Mouse (Mus musculus) heart, postnatal 10 days (tissue): ENCODE data around the gene Ear2. TPM values are rescaled to one million over a fixed set of nuclear protein-coding genes. Genes with fewer than 3 reads are reported as not detected.
"Not testable (repeated sequence)": the region's sequence is repeated elsewhere in the genome, so short reads cannot be mapped to it uniquely, and the experiment has no call there.

Source experiments
- DNase-seq, 2 experiments: peaks; one replicate each; pipeline ENCODE4 v3.0.0; 2021
- intact Hi-C: fragments of 180-260 bp; cut with DNase I; formaldehyde crosslinking; loops from one replicate; pipeline ENCODE4 v1.15.1; 2025
- total RNA-seq, 2 experiments: library from RNA; stranded (reverse); gene quantifications; 2 replicates each; pipeline ENCODE4 v1.2.3; 2021

The Ear2 gene
- total RNA-seq, result under 1 TPM; 0.50 to 0.77 TPM

DNA sequence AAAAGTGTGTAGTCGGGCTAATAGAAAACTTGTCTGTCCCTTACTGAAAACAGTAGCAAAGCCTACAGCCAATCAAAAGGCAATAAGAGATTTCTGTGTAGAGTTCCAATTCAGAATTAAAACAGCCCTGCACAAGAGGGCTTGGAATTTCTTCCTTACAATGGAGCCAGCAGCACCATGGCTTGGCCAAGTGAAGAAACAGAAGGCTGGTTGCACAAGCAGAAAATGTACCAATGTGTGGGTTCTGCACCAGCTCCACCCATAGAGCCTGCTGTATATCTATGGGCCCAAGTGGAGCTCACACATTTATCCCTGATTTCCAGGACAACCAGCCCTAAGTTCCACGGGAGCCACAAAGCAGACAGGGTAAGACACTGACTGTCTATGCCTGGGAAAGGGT lies at the start of gene Ear2:
Gene Ear2, plus strand, starts transcription at position 301 of the 400 bp plus-strand sequence.
- intact Hi-C loops, DNase-seq: not testable (repeated sequence)

DNA sequence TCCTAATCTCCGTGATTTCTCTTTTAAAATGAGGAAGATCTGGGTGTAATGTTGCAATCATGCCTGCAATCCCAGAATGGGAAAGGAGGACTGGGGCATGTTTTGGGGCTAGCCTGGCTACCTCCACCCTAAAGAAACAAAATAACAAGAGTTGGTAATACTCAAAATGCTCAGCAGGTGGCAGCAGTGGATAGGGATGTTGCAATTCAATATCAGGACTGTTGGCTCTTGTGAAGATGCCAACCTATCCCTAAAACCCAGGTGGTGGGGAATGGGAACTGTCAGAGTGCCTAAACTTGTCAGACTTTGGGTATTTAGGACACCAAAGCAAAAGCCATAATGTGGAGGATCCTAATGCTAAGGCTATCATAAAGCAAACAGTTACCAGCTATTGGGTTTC lies 34.6 kb upstream of the Ear2 start:
- intact Hi-C loops, result not testable (repeated sequence)
- DNase-seq, result peak in 1 of 2 experiments; percentile 12

DNA sequence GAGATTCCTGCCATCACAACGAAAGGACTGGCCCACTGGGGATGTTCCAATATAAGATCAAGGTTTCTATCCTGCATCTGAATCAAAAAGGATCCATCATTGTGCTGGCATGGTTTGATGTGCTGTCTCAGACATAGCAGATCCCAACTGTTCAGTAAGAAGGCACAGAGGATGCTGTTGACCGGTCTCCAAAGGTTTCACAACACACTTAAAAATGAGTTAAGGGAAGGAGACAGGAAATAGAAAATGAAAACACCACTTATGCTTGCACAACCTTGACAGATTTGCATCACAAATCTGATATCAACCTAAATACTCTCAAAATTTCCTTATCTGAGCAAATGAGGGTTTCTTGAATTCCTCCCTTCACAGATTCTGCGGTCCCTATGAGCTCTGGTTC lies 31.9 kb upstream of the Ear2 start:
- intact Hi-C loops, DNase-seq: not testable (repeated sequence)

DNA sequence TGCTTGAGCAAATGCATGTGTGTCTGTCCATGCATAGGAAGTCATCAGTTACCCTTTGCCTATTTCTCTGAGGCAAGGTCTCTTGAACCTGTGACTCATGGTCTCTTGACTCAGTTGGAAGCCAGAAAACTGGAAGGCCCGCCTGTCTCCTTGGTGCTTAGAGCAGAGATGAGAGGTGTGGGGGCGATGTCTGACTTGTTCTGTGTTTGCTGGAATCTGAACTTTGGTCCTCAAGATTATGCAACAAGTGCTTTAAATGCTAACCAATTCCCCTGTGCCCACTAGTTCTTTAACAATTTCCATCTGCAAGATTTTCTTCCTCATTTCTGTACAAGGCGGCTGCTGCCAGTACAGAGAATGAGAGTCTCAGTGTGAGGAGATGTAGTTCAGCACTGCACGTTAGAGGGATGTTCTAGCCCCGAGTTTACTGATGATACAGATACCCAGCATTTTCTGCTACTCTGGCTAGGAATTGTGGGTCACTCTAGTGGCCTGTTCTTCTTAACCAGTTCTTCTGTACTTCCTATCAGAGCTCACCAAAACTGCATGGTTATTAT lies 24.6 kb upstream of the Ear2 start:
- DNase-seq, intact Hi-C loops: not testable (repeated sequence)

DNA sequence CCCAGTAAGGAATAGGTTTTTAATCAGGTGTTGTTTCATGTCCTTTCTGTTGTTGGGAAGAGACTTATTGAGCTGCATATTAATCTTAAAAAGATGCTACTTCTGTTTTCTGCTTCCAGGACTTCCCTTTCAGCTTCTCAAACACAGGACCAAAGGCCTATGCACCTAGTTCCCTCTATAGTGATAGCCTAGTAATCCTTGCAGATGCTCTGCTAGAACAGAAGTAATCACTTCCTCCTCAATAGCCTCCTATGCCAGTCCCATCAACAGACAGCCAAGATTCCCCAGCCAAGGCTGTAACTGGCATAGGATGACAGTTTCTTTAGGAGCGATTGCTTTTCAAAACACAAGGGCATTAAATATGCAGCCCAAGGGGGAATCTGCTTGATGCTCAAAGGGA lies 15.9 kb upstream of the Ear2 start:
- DNase-seq, intact Hi-C loops: not testable (repeated sequence)

DNA sequence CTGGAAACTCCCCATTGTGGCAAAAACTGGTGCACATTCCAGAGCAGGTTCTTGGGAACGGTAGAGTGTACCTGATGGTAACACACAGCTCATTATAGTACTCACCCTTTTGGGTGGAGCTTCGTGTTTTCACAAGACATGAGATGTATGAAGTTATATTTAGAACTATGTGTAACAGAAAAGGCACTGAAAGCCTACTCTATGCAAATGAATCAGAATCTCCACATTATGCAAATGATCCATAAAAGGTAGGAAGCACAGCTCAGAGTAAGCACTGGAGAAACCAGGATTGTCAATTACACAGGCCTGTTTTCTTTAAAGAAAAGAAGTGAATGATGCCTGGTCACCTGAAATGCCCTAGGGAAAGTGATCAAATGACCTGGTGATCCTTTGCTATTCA lies 14.9 kb upstream of the Ear2 start:
- intact Hi-C loops, DNase-seq: not testable (repeated sequence)

DNA sequence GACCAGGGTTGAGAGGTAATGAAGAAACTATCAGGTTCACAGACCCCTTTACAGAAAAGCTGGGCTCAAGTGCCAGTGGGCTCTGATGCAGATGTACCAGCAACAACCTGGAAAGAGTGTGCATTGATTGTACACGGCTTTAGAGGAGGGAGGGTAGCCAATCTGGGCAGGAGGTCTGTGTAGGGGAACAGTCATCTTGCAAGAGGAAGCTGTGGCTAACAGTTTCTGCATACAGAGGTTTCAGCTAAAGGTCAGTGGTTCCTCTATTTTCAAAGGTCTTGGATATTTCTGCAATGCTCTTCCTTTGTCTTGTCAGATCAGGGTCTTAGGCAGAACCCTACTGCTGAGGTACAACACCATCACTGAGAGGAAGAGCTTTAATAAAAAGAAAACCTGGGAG lies 10.9 kb upstream of the Ear2 start:
- intact Hi-C loops, result not testable (repeated sequence)
- DNase-seq, result peak in 1 of 2 experiments; percentile 4

DNA sequence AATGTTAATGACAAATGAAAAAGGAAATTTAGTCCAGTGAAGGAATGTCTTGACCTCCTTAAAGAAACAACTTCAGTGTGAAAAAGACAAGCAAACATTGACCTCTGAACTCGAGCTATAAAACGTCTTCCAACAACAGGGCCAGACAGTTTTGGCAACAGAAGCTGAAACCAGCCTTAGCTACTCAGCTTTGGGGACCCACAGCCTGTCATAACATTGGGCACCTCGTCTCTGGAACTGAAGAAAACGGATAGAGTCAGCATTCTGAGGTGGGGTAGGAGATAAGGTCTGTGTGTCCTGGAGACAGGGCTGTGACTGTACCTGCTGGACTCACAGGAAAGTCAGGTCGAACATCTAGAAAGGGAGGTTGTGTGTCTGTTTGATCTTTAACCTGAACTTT lies 8.0 kb upstream of the Ear2 start:
- intact Hi-C loops, DNase-seq: not testable (repeated sequence)

DNA sequence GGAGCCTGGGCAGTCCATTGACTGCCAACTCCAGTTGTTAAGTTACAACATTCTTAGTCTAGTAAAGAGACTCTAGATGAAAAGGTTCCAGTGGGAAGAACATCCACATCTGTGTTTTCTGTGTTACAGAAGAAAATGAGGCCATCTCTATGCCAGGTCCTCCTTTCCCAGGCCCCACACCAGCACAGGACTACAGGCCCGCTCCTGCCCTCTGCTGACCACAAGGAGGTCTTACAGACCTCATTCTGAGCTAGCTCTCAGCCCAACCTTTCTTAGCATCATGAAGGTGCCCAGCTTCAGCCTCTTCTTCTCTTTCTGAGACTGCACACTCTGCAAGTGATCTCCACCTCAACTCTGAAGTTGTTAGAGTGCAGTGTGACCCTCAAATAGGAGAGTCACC lies 2.4 kb upstream of the Ear2 start:
- intact Hi-C loops, DNase-seq: not testable (repeated sequence)

DNA sequence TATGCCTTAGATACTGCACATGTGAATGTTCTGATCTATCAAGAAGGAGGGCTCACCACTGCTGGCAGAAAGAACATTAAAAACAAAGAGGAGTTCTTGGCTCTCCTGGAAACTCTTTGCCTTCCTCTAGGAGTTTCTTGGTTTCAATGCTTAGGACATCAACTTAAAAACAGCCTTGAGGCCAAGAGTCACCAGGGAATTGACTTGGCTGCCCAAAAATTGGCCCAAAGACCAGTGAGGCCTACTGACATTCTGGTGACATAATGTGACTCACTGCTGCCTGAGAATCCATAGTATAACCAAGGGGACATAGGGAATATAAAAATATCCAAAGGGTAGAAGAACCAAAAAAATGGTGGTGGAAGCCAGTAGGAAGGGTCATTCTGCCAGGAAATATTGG lies 8.5 kb downstream of the Ear2 start:
- intact Hi-C loops, result no loop called here

DNA sequence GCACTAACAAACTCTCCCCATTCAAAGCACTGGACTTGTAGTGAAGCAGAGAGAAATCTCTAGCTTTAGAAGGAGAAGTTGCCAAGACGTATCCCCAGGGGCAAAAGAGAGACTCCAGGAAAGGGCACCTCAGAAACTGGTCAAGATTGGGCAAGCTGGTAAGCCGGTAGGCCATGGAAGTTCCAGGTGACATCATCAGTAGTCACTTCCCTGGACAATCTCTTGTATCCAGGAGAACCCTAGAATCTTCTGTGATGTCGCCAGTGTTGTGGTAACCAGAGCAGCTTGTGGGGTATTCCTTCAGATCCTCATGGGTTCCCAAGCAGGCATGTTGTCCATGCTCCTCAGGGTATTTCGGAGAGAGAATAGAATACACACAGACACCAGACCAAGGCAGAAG lies 21.1 kb downstream of the Ear2 start, which contains the start of gene Gm3327:
Gene Gm3327, plus strand, starts transcription at position 301 of the 400 bp plus-strand sequence.
- DNase-seq, intact Hi-C loops: not testable (repeated sequence)

More for the DNA sequence above, 8.5 kb downstream of the Ear2 start:
- peak in 1 of 2 experiments; percentile 0 for DNase-seq

Other genes starting within 250 kb of the Ear2 start
- gene Ear1, start 227.1 kb upstream of the Ear2 start, total RNA-seq, result not detected
- gene Ear10, start 179.1 kb upstream of the Ear2 start, total RNA-seq, result not detected
- gene Gm8113, start 177.3 kb upstream of the Ear2 start, total RNA-seq, result 1 to 10 TPM; 4.8 to 5.5 TPM
- gene Ang5, start 145.6 kb upstream of the Ear2 start, total RNA-seq, result not detected
- not detected for gene Ang6, start 100.4 kb upstream of the Ear2 start, total RNA-seq
- not detected for gene Gm3327, start 21.2 kb downstream of the Ear2 start, total RNA-seq
- not detected for gene Gm8212, start 95.0 kb downstream of the Ear2 start, total RNA-seq
- gene 4930503E14Rik, start 110.6 kb downstream of the Ear2 start, total RNA-seq, result not detected
- gene Gm8220, start 182.9 kb downstream of the Ear2 start, total RNA-seq, result not detected
- gene Gm5930, start 235.9 kb downstream of the Ear2 start, total RNA-seq, result not detected